Mouse (Mus musculus) brain, embryonic 14.5 days (tissue): ENCODE data around the gene Rps15a. TPM values are rescaled to one million over a fixed set of nuclear protein-coding genes. Genes with fewer than 3 reads are reported as not detected.
A peak's percentile ranks its signal among the peaks of the same experiment; 100 is the strongest.

Experiments used
- DNase-seq: peaks from one replicate; pipeline ENCODE4 v3.0.0-alpha.2; 2011; ENCODE audit warnings: low read depth
- CTCF ChIP-seq: fragments of 200-500 bp; IDR thresholded peaks from 2 replicates; pipeline ENCODE4 v1.5.1; 2012; ENCODE audit warnings: inconsistent platforms, mild to moderate bottlenecking, moderate library complexity, borderline replicate concordance; ENCODE audit not compliant: insufficient read depth, insufficient read length; ENCODE audit errors: extremely low read depth
- POLR2A ChIP-seq: fragments of 200-500 bp; IDR thresholded peaks from 2 replicates; pipeline ENCODE4 v1.6.1; 2012; ENCODE audit warnings: mild to moderate bottlenecking, inconsistent platforms, borderline replicate concordance; ENCODE audit not compliant: poor library complexity, insufficient read depth, insufficient read length, severe bottlenecking; ENCODE audit errors: extremely low read depth
- polyA plus RNA-seq: library from polyadenylated mRNA; depleted of rRNA; stranded (reverse); fragments of >200 nt; gene quantifications from 2 replicates; pipeline ENCODE4 v1.2.3, GENCODE M21; 2012; rRNA removed

Rps15a gene
- polyA plus RNA-seq, 1 experiment: 3,150 TPM

GRCm38 (mm10) chr7:118107671-118108070 lies 8.3 kb downstream of the Rps15a start:
- TF ChIP-seq POLR2A: no peak
- no peak for TF ChIP-seq CTCF
- DNase-seq: no peak

- no peak for TF ChIP-seq CTCF
- TF ChIP-seq POLR2A: no peak
- DNase-seq: no peak
Observed at GRCm38 (mm10) chr7:118104458-118105052, 11.4 kb downstream of the Rps15a start.

GRCm38 (mm10) chr7:118103462-118104379 lies 12.3 kb downstream of the Rps15a start:
- no peak for DNase-seq
- TF ChIP-seq POLR2A: no peak

- TF ChIP-seq POLR2A (no peak), CTCF (no peak)
- no peak for DNase-seq
Observed at GRCm38 (mm10) chr7:118102678-118103461, 13.1 kb downstream of the Rps15a start.

- TF ChIP-seq POLR2A (no peak), CTCF (peak; percentile 96)
- peak; percentile 88 for DNase-seq
Observed at GRCm38 (mm10) chr7:118102231-118102630, 13.8 kb downstream of the Rps15a start.

GRCm38 (mm10) chr7:118097615-118098014 lies 18.4 kb downstream of the Rps15a start:
- DNase-seq: no peak
- no peak for TF ChIP-seq CTCF
- no peak for TF ChIP-seq POLR2A

- DNase-seq: no peak
- TF ChIP-seq CTCF (no peak), POLR2A (no peak)
Observed at GRCm38 (mm10) chr7:118079987-118080386, 36.0 kb downstream of the Rps15a start.

- TF ChIP-seq CTCF (peak; percentile 15; the same call in 1 of the 2 replicates), POLR2A (no peak)
- no peak for DNase-seq
Observed at GRCm38 (mm10) chr7:118079097-118079496, 36.9 kb downstream of the Rps15a start.

GRCm38 (mm10) chr7:118067261-118067660 lies 48.7 kb downstream of the Rps15a start:
- TF ChIP-seq CTCF (no peak), POLR2A (no peak)
- DNase-seq: no peak

DNA sequence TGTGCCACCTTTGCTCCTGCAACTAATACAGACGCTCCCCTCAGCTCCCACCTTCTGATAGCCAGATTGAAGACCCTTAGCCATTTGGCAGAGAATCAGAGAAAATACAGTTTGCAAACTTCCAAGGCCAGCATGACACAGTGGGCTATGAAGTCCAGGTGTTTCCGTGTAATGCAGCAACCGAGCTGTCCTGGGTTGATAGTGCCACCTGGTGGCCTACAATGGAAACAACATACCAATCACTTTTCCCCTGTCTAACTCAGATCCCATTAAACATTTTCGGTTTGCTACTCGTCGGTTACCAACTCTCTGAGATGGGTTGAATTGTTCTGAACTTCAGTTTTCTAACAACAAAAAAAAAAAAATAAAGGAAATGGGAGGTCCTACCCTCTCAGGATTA lies 59.7 kb downstream of the Rps15a start:
- TF ChIP-seq POLR2A (no peak), CTCF (peak; percentile 30; the same call in 1 of the 2 replicates)
- DNase-seq: no peak

Other genes with a start within 250 kb of the Rps15a start
- 258 and 287 TPM in 2 replicates for gene Arl6ip1, start 13.5 kb upstream of the Rps15a start, polyA plus RNA-seq
- gene Smg1, start 127.5 kb upstream of the Rps15a start, polyA plus RNA-seq: 49.9 and 65.0 TPM in 2 replicates